Mouse (Mus musculus) cerebellum, postnatal 14 days (tissue): ENCODE data around the gene Ube2q2.
"Not testable (repeated sequence)": the region's sequence is repeated elsewhere in the genome, so short reads cannot be mapped to it uniquely, and the experiment has no call there.

Experiments
- DNase-seq, 2 experiments: peaks; one replicate each; pipeline ENCODE4 v3.0.0; 2021; ENCODE audit warnings: mixed read lengths in 2 of 2

Ube2q2 gene

GRCm38 (mm10) chr9:55174235-55174634 is 25.6 kb downstream of the Ube2q2 start:
- DNase-seq, result no peak

DNA sequence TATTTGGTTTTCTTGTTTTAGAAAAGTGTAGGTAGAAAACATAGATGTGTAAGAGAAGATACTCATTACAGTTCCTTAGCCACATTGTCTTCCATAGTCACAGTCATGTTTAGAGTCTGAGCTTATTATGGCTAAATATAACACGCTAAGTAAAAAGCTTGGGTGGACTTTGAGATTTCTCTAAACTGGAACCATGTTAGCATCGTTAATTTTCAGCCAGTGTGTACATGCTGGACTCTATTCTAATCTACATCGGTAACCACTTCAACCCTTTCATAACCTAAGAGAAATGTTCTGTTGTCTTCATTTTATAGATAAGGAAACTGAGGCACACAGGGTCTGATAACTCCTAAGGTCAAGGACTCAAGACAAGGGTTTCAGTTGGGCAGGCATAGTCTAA is 47.2 kb downstream of the Ube2q2 start:
- DNase-seq, result no peak

DNA sequence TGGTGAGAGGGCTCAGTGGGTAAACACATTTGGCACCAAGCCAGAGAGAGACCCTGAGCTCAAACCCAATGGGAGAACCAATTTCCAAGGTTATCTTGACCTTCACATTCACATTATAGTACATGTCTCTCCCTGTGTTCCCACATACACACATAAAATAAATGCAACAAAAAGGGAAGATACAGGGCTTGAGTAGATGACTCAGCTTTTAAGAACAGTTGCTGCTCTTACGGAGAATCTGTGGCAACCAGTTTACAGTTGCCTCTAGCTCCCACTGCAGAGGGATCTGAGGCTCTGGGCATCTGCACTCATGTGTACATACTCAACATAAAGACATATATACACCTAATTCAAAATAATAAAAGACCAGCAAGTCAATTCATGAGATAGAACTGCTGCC is 49.6 kb downstream of the Ube2q2 start:
- DNase-seq, result no peak

- peak; percentile 58 to 68 for DNase-seq
Measured at GRCm38 (mm10) chr9:55199348-55199747, 50.7 kb downstream of the Ube2q2 start.

- peak in 1 of 2 experiments; percentile 16 for DNase-seq
Measured at GRCm38 (mm10) chr9:55208458-55208789, 59.8 kb downstream of the Ube2q2 start.

DNA sequence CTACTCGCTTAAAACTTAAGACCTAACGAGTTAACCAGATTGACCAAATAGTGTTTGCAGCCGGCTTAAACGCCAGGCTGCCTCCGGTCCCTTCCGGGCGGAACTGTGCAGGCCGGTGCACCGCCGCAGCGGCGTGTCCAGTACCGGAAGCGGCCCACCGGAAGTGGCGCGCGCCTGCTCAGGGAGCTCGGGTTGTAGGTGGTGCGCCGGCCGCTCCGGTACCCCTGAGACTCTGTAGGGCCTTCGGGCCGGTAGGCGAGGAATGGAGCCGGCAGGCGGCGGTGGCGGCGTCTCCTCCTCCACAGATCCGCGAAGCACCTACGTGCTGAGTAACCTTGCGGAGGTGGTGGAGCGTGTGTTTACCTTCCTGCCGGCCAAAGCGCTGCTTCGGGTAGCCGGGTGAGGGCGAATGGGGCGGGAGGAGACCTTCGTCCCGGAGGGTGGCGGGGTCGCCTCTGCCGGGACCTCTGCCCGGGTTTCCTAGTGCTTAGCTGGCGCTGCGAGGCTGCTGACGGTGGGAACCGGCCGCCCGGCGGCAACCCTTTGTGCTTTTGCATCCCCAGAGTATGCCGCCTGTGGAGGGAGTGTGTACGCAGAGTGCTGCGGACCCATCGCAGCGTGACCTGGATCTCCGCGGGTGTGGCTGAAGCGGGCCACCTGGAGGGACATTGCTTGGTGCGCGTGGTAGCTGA is 60.3 kb downstream of the Ube2q2 start, which contains the start of gene Fbxo22:
Gene Fbxo22 (plus strand): TSS at position 136 of the 692 bp plus-strand sequence.
- DNase-seq, result peak; percentile 91

- no peak for DNase-seq
Measured at GRCm38 (mm10) chr9:55211611-55212010, 63.0 kb downstream of the Ube2q2 start.

GRCm38 (mm10) chr9:55213396-55213795 is 64.7 kb downstream of the Ube2q2 start:
- no peak for DNase-seq

DNA sequence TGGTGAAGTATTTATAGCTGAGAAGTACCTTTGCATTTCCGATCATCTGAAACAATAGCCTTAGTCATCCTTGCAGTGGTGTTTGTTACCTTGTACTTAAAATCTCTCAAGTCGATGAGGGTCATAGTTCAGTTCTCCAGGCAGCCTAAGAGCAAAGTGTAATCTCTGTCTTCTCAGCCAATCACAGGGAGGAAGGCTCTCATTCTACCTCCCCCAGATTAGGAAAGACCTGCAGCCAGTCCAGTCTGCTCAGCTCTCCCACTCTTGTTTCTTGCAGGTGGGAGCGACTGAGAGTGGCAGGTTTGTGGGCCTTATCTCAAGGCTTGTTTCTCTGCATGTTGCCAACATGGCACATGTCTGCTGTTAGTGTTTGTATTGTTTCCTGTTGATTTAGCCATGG is 66.4 kb downstream of the Ube2q2 start:
- no peak for DNase-seq

DNA sequence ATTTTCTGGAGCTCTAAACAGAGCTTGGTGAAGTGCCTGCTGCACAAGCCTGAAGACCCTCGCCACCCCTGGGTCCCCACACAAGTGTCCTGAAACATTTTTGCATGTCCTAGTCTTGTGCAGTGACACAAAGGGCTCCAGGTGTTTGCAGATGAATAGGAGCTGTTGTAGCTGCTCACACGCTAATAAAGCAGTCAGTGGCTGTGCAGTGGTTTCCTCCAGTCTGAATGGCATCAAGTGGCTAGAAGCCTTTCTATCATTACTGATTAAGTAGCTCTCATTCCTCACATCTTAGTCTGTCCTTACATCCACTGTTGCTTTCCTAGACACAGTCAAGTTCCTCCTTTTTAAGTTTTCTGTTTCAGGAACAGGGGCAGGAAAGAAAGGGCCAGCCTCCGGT is 67.0 kb downstream of the Ube2q2 start:
- no peak for DNase-seq

DNA sequence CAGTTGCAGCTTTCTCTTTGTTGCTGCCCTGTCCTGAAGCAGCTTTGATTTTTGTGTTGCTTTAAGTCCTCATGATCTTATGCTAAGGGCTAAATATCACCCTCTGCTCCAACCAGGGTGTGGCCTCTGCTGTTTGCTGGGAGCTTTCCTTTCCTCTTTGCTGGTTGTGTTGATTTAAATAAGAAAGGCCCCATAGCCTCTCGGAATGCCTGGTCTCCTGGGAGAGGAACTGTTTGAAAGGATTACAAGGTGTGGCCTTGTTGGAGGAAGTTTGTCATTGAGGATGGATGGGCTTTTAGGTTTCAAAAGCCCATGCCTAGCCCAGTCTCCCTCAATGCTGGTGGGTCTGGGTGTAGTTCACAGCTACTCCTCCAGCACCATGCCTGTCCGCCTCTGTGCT is 67.4 kb downstream of the Ube2q2 start:
- no peak for DNase-seq

- DNase-seq, result no peak
Measured at GRCm38 (mm10) chr9:55217381-55217780, 68.7 kb downstream of the Ube2q2 start.

- DNase-seq, result no peak
Measured at GRCm38 (mm10) chr9:55225165-55225737, 76.6 kb downstream of the Ube2q2 start.

DNA sequence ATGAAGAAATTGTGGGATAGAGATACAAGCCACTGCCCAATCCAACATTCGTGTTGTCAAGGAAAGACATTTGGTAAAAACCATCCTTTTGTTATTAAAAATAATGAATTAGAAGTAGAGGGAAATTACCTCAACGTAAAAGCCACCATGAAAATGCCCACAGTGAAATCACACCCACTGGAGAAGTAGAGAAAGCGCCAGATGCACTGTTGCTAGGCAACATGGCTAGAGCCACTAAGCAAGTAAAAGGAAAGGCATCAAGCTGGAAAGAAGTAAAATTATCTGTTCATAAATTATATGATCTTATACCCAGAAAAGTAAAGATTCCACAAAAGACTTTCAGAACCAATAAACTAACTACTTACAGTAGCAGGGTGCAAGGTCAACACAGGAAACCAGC is 77.6 kb downstream of the Ube2q2 start:
- no peak for DNase-seq

DNA sequence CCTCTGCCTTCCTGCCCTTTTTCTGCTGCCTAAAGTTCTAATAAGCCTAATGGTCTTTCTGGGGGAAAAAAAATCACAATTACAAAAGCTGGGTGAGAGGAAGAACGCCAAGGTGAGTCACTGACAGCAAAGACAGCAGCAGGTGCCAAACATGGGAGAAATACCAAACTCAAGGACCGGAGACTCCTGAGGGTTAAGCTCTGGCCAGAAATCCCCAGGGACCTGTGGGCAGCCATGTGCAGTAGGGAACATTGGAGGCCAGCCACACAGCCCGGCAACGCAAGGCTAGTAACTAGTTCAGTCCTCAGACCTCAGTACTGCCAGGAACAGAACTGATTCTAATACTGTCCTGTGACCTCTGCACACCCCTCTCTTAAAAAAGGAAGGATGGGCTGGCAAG is 79.5 kb downstream of the Ube2q2 start:
- DNase-seq, result no peak

DNA sequence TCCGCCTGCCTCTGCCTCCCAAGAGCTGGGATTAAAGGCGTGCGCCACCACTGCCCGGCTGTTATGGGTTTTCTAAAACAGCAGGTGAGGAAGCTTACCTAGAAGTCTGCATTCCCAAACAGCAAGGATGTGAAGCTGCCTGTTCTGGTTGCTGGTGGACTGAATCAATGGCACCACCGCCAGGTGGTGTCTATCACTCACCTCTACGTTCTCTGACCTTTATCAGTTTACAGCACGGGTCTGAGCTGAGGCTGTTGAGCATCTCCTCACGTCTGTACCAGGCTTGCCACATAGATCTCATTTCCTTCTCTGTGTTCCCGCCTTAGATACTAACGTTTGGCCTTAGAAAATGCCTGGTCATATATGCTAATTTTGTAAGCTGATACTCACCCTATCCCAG is 80.4 kb downstream of the Ube2q2 start:
- DNase-seq, result no peak

- DNase-seq, result peak; percentile 58 to 59
Measured at GRCm38 (mm10) chr9:55231544-55231943, 82.9 kb downstream of the Ube2q2 start.

DNA sequence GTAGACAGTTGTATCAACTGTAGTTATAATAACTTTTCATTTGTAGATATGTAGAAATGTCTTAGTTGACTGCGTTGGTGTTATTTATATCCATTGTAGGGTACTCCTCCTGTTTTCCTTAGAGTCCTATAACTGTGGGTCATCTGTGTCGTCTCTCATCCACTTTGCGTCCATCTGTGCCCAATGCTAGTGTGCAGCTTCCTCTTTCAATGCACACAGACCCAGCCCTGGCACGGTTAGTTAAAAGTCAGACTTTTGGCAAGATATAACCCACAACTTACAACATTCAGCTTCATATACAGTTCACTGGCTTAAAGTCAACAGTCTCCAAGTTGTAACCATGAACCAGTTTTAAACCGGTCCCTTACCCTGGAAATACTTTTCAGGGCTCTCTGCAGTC is 83.5 kb downstream of the Ube2q2 start:
- DNase-seq, result no peak

- DNase-seq, result no peak
Measured at GRCm38 (mm10) chr9:55232586-55232985, 83.9 kb downstream of the Ube2q2 start.

DNA sequence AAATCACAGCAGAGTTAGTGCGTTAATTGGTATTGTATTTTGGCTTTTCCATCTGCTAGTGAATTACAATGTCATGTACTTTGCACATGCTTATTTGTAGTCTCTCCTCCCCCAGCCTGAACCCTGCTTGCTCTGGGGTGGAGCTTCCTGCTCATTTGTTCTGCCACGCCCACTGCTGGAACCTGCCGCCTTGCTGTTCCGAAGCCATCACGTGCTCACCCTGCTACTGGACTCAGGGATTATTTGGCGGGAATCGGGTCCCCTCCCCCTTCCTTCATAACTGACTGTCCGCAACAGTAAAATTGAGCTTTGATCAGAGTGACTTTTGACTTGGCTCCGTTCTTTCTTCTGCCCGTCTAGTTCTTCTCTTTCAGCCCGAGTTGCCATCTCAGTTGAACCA is 84.4 kb downstream of the Ube2q2 start:
- not testable (repeated sequence) for DNase-seq

DNA sequence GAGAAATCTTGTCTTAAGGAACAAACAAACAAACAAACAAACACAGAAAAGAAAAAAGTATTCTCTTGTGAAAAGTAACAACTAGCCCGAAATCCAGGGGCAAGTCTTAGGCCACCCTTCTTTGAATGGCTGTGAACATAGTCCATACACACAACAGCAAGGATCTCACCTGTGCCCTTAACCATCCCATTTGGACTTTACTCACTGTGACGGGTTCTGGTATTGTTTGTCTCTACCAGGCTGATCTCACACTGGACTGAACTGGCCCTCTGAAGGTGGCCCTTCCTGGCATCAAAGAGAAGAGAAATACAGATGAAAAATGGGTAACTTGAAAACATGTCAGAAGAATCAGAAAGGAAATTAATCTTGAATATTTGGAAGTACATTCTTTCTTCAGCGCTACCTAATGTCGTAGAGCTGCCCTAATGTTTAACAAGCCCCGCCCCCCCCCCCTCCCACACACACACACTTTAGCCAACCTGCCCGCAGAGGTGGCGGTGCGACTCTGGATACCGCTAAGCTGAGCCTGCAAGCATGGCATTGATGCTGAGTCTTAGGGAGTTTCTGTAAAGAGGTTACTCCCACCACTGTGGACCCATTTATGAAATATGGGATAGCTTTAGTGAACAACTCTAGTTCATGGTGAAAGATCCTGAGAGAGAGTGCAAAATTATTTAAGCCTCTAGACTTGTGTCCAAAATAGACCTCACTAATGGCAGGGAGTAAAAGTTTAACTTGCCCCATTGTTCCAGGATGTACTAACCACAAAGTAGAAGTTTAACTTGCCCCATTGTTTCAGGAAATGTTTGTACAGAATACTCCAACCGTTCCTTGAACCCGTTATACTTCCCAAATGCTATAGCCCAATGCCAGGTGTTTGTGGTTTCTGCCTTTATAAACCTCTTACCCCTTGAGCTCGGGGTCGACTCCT is 87.8 kb downstream of the Ube2q2 start:
- no peak for DNase-seq

- DNase-seq, result no peak
Measured at GRCm38 (mm10) chr9:55240852-55241251, 92.2 kb downstream of the Ube2q2 start.

DNA sequence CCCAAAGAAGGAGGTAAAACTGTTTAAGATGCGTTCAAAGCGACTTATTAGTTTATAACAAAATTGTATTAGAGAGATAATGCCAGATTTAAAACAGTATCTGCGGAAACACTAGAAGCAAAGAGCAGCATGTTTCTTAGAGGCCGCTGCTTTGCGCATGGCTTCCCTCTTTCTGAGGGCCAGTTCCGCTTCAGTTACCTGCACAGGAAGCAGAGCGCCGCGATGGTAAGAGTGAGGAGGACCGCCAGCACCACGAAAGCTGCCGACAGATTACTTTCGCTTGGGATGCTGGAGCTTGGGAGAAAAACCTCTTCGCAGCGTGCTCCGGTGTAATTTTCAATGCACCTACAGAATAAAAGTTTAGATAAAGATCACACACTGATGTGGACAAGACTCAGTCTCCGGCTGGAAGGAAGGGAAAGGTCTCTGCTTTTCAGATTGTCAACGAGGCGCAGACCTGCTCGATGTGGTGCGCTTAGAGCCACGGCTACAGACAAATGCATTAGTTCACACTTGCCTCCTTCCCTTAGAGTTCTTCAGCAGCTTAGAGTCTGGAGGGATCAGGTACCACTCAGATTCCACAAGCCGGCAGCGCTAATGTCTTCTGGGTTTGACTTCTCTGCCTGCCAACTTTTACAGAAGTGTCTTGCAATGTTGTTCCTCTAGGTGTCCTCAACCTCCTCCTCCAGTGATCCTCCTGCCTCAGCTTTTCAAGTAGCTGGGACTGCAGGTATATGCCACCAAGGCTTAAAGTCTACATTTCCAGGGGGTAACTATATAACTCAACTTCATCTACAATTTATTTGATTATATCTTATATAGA is 93.4 kb downstream of the Ube2q2 start:
- DNase-seq, result peak; percentile 14 to 26
